Mouse (Mus musculus) small intestine, adult 2 months (tissue): ENCODE measurements around the gene Serpinb1a.

Experiments
- CTCF ChIP-seq: fragments of 200-500 bp; IDR thresholded peaks from 2 replicates; pipeline ENCODE4 v1.5.1; 2012; ENCODE audit warnings: low read depth, mild to moderate bottlenecking, control low read depth, inconsistent platforms, low read length, moderate library complexity, mixed read lengths; ENCODE audit not compliant: insufficient replicate concordance, insufficient read length; ENCODE audit errors: extremely low read depth
- POLR2A ChIP-seq: fragments of 200-500 bp; IDR thresholded peaks from 2 replicates; pipeline ENCODE4 v1.6.1; 2012; ENCODE audit warnings: low read depth, mild to moderate bottlenecking, control low read depth, inconsistent platforms, low read length, moderate library complexity

DNA sequence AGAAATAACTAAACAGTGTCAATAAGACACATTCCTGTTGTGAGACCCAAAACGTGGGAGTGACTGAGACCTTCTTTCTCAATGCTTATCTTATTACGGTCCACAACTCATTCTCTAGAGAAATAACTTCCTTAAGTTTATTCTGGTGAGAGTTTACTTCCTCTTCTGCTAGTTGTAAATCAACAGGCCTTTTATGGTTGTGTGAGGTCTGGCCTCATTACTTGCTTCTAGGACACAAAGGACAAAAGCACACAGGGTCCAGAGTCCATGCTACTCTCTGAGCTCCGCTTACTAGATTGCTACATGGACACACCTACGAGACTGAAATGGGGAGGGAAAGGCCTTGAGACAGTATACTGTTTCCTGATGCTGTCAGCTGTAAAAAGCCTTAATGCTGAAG lies 1.9 kb downstream of the Serpinb1a start:
- TF ChIP-seq POLR2A (no peak), CTCF (no peak)
